Mouse (Mus musculus): Measurements from ENCODE around the gene Ctnna2. TPM values are rescaled to one million over a fixed set of nuclear protein-coding genes. Genes with fewer than 3 reads are reported as not detected.

Ctnna2 gene
- polyA plus RNA-seq, 1 experiment from 2014 or later = 0.83 TPM

- Histone ChIP-seq H3K27me3 (ENCODE audit: control insufficient read depth, insufficient read depth, low read depth, low read length) (no peaks in the 10 kb centered on the region), H3K36me3 (ENCODE audit: control insufficient read depth, insufficient read depth, low read length) (no peaks in the 10 kb centered on the region), H3K27ac (ENCODE audit: low read length) (no peak overlapping the region), H3K4me1 (replicated peaks; ENCODE audit: control insufficient read depth, insufficient read depth, low read length) (no peaks in the 10 kb centered on the region), H3K4me3 (ENCODE audit: low read length) (no peak overlapping the region), H3K4me2 (ENCODE audit: low read depth, low read length) (no peak overlapping the region), H3K9me3 (ENCODE audit: control insufficient read depth, low read length) (no peaks in the 10 kb centered on the region), H3K9ac (ENCODE audit: low read length) (no peak overlapping the region)
- peak; percentile 68 for ATAC-seq (ENCODE audit: low read depth)
- WGBS = 27% methylated on average over 3 of the region's 3 CpGs
Observed at GRCm38 (mm10) chr6:77050690-77051089, 928.8 kb downstream of the Ctnna2 start.

DNA sequence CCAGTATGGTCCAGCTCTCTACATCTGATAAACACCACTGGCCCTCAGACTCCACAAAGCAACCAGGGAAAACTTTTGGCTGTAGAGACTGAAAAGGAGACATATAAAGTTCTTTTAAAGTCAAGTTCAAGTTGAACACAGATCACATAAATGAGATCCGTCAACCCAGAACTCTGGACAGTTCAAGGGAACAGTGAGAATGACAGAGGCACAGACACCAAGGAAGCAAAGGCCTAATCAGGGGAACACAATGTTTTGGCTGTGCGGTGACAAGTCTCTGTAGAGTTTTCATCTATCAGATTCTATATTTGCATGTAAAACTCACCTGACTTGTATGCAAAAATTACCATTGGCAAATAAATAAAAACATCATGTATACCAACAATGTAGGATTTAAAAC lies 929.3 kb downstream of the Ctnna2 start:
- no peaks in the 10 kb centered on the region for H3K27me3 ChIP-seq (ENCODE audit: control insufficient read depth, insufficient read depth, low read depth, low read length)
- H3K4me3 ChIP-seq (ENCODE audit: low read length) = no peak overlapping the region
- no peak overlapping the region for H3K4me2 ChIP-seq (ENCODE audit: low read depth, low read length)
- no peaks in the 10 kb centered on the region for H3K9me3 ChIP-seq (ENCODE audit: control insufficient read depth, low read length)
- no peak overlapping the region for H3K9ac ChIP-seq (ENCODE audit: low read length)
- H3K27ac ChIP-seq (ENCODE audit: low read length) = no peak overlapping the region
- H3K4me1 ChIP-seq (replicated peaks; ENCODE audit: control insufficient read depth, insufficient read depth, low read length) = no peaks in the 10 kb centered on the region
- ATAC-seq (ENCODE audit: low read depth) = no peak
- H3K36me3 ChIP-seq (ENCODE audit: control insufficient read depth, insufficient read depth, low read length) = no peaks in the 10 kb centered on the region
- WGBS = 75% methylated on average over 2 of the region's 2 CpGs

GRCm38 (mm10) chr6:77047568-77047967 lies 931.9 kb downstream of the Ctnna2 start:
- no peaks in the 10 kb centered on the region for H3K36me3 ChIP-seq (ENCODE audit: control insufficient read depth, insufficient read depth, low read length)
- no peak overlapping the region for H3K27ac ChIP-seq (ENCODE audit: low read length)
- no peak overlapping the region for H3K9ac ChIP-seq (ENCODE audit: low read length)
- H3K9me3 ChIP-seq (ENCODE audit: control insufficient read depth, low read length) = no peaks in the 10 kb centered on the region
- no peaks in the 10 kb centered on the region for H3K4me1 ChIP-seq (replicated peaks; ENCODE audit: control insufficient read depth, insufficient read depth, low read length)
- H3K27me3 ChIP-seq (ENCODE audit: control insufficient read depth, insufficient read depth, low read depth, low read length) = no peaks in the 10 kb centered on the region
- WGBS = 73% methylated on average over 1 of the region's 1 CpGs
- no peak overlapping the region for H3K4me2 ChIP-seq (ENCODE audit: low read depth, low read length)
- ATAC-seq (ENCODE audit: low read depth) = no peak
- H3K4me3 ChIP-seq (ENCODE audit: low read length) = no peak overlapping the region

DNA sequence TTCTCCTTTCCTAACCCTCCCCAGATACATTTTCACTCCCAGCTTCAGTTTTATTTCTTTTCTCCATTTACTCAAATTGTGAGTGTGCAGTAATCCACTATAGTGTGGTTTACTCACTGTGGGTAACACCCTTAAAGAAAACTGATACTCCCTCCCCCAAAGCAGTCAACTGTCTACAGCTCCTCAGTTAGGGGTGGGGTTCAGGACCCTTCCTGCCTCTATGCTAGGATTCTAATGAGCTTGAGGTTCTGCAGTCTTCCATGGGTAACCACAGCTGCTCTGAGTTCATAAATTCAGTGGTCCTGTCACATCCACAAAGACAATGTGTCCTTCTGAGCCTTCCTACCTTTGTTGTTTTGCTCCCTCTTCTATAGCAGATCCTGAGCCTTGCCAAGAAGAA lies 954.4 kb downstream of the Ctnna2 start:
- no peak overlapping the region for H3K4me3 ChIP-seq (ENCODE audit: low read length)
- no peak overlapping the region for H3K4me2 ChIP-seq (ENCODE audit: low read depth, low read length)
- H3K27ac ChIP-seq (ENCODE audit: low read length) = no peak overlapping the region
- H3K36me3 ChIP-seq (ENCODE audit: control insufficient read depth, insufficient read depth, low read length) = no peaks in the 10 kb centered on the region
- no peaks in the 10 kb centered on the region for H3K4me1 ChIP-seq (replicated peaks; ENCODE audit: control insufficient read depth, insufficient read depth, low read length)
- no peak overlapping the region for H3K9ac ChIP-seq (ENCODE audit: low read length)
- no peak for ATAC-seq (ENCODE audit: low read depth)
- H3K27me3 ChIP-seq (ENCODE audit: control insufficient read depth, insufficient read depth, low read depth, low read length) = no peaks in the 10 kb centered on the region
- H3K9me3 ChIP-seq (ENCODE audit: control insufficient read depth, low read length) = no peaks in the 10 kb centered on the region

- WGBS = 66% methylated on average over 2 of the region's 2 CpGs
- H3K4me1 ChIP-seq (replicated peaks; ENCODE audit: control insufficient read depth, insufficient read depth, low read length) = no peaks in the 10 kb centered on the region
- H3K9me3 ChIP-seq (ENCODE audit: control insufficient read depth, low read length) = no peaks in the 10 kb centered on the region
- no peak overlapping the region for H3K4me2 ChIP-seq (ENCODE audit: low read depth, low read length)
- no peaks in the 10 kb centered on the region for H3K36me3 ChIP-seq (ENCODE audit: control insufficient read depth, insufficient read depth, low read length)
- H3K9ac ChIP-seq (ENCODE audit: low read length) = no peak overlapping the region
- no peaks in the 10 kb centered on the region for H3K27me3 ChIP-seq (ENCODE audit: control insufficient read depth, insufficient read depth, low read depth, low read length)
- no peak overlapping the region for H3K27ac ChIP-seq (ENCODE audit: low read length)
- ATAC-seq (ENCODE audit: low read depth) = no peak
- no peak overlapping the region for H3K4me3 ChIP-seq (ENCODE audit: low read length)
Observed at GRCm38 (mm10) chr6:77013194-77013593, 966.3 kb downstream of the Ctnna2 start.

GRCm38 (mm10) chr6:77011001-77011400 lies 968.5 kb downstream of the Ctnna2 start:
- ATAC-seq (ENCODE audit: low read depth) = no peak
- H3K27ac ChIP-seq (ENCODE audit: low read length) = no peak overlapping the region
- H3K4me2 ChIP-seq (ENCODE audit: low read depth, low read length) = no peak overlapping the region
- H3K36me3 ChIP-seq (ENCODE audit: control insufficient read depth, insufficient read depth, low read length) = no peaks in the 10 kb centered on the region
- H3K9me3 ChIP-seq (ENCODE audit: control insufficient read depth, low read length) = no peaks in the 10 kb centered on the region
- no peak overlapping the region for H3K9ac ChIP-seq (ENCODE audit: low read length)
- H3K4me1 ChIP-seq (replicated peaks; ENCODE audit: control insufficient read depth, insufficient read depth, low read length) = no peaks in the 10 kb centered on the region
- no peaks in the 10 kb centered on the region for H3K27me3 ChIP-seq (ENCODE audit: control insufficient read depth, insufficient read depth, low read depth, low read length)
- WGBS = 86% methylated on average over 1 of the region's 1 CpGs
- H3K4me3 ChIP-seq (ENCODE audit: low read length) = no peak overlapping the region

GRCm38 (mm10) chr6:76992128-76992527 lies 987.4 kb downstream of the Ctnna2 start:
- ATAC-seq (ENCODE audit: low read depth) = no peak
- no peak overlapping the region for H3K27ac ChIP-seq (ENCODE audit: low read length)
- 68% methylated on average over 3 of the region's 3 CpGs for WGBS

GRCm38 (mm10) chr6:76984773-76985172 lies 994.7 kb downstream of the Ctnna2 start:
- H3K9me3 ChIP-seq (ENCODE audit: control insufficient read depth, low read length) = no peaks in the 10 kb centered on the region
- no peak overlapping the region for H3K9ac ChIP-seq (ENCODE audit: low read length)
- no peaks in the 10 kb centered on the region for H3K36me3 ChIP-seq (ENCODE audit: control insufficient read depth, insufficient read depth, low read length)
- 50% methylated on average over 4 of the region's 4 CpGs for WGBS
- H3K4me2 ChIP-seq (ENCODE audit: low read depth, low read length) = no peak overlapping the region
- H3K4me3 ChIP-seq (ENCODE audit: low read length) = no peak overlapping the region
- no peaks in the 10 kb centered on the region for H3K27me3 ChIP-seq (ENCODE audit: control insufficient read depth, insufficient read depth, low read depth, low read length)
- no peaks in the 10 kb centered on the region for H3K4me1 ChIP-seq (replicated peaks; ENCODE audit: control insufficient read depth, insufficient read depth, low read length)
- no peak for ATAC-seq (ENCODE audit: low read depth)
- no peak overlapping the region for H3K27ac ChIP-seq (ENCODE audit: low read length)

More at GRCm38 (mm10) chr6:76992128-76992527, 987.4 kb downstream of the Ctnna2 start:
- no peak overlapping the region for H3K4me3 ChIP-seq (ENCODE audit: low read length)
- no peak overlapping the region for H3K9ac ChIP-seq (ENCODE audit: low read length)
- no peak overlapping the region for H3K4me2 ChIP-seq (ENCODE audit: low read depth, low read length)
- no peaks in the 10 kb centered on the region for H3K27me3 ChIP-seq (ENCODE audit: control insufficient read depth, insufficient read depth, low read depth, low read length)
- H3K36me3 ChIP-seq (ENCODE audit: control insufficient read depth, insufficient read depth, low read length) = no peaks in the 10 kb centered on the region
- H3K4me1 ChIP-seq (replicated peaks; ENCODE audit: control insufficient read depth, insufficient read depth, low read length) = no peaks in the 10 kb centered on the region
- H3K9me3 ChIP-seq (ENCODE audit: control insufficient read depth, low read length) = no peaks in the 10 kb centered on the region

DNA sequence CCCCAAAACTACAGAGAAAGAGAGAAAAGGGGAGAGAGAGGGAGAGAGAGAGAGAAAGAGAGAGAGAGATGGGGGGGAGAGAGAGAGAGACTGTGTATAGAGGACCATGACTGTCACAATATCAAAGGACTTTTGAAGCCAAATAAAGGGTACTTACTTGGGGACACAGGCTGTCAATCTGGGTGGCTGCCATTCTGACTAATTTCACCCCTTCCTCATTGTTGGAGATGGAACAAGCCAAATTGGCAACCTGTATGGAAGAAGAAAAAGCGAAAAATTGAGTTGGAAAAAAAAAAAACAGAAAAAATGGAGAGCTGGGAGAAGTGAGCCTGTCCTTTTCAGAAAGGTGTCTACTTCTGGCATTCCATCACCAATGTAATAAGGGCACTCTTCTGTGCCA lies 997.8 kb downstream of the Ctnna2 start:
- H3K9ac ChIP-seq (ENCODE audit: low read length) = no peak overlapping the region
- H3K4me3 ChIP-seq (ENCODE audit: low read length) = no peak overlapping the region
- H3K9me3 ChIP-seq (ENCODE audit: control insufficient read depth, low read length) = no peaks in the 10 kb centered on the region
- no peaks in the 10 kb centered on the region for H3K27me3 ChIP-seq (ENCODE audit: control insufficient read depth, insufficient read depth, low read depth, low read length)
- no peak for ATAC-seq (ENCODE audit: low read depth)
- H3K4me1 ChIP-seq (replicated peaks; ENCODE audit: control insufficient read depth, insufficient read depth, low read length) = no peaks in the 10 kb centered on the region
- no peaks in the 10 kb centered on the region for H3K36me3 ChIP-seq (ENCODE audit: control insufficient read depth, insufficient read depth, low read length)
- H3K27ac ChIP-seq (ENCODE audit: low read length) = no peak overlapping the region
- no peak overlapping the region for H3K4me2 ChIP-seq (ENCODE audit: low read depth, low read length)
- 77% methylated on average over 1 of the region's 1 CpGs for WGBS

DNA sequence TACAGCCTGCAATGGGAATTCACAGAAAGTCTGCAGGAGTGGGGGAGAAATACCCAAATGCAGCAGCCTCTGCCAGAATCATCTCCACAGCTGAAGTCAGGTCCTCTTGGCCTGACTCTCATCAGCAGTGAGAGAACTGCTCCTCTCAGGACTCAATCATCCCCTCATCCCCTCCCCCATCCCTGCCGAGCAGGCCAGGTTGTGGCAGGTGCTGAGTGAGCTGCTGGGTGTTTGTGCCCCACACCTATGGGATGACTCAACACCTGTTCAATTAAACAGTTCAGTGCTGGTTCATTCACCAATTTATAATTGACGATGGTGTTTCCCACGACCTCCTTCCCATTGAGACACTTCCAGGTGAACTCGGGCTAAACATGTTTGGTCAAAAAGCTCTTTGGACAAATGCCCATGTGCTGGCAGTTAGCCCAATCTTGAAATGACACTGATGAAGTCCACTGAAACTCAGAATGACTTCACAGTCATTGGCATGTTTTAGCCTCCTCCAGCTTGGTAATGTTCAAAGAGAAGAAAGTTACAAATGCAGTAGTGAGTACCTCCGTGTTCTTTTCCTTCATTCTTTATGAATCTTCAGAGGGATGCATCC lies 1000.1 kb downstream of the Ctnna2 start:
- H3K4me1 ChIP-seq (replicated peaks; ENCODE audit: control insufficient read depth, insufficient read depth, low read length) = no peaks in the 10 kb centered on the region
- no peak overlapping the region for H3K4me2 ChIP-seq (ENCODE audit: low read depth, low read length)
- no peak overlapping the region for H3K9ac ChIP-seq (ENCODE audit: low read length)
- no peaks in the 10 kb centered on the region for H3K36me3 ChIP-seq (ENCODE audit: control insufficient read depth, insufficient read depth, low read length)
- no peaks in the 10 kb centered on the region for H3K9me3 ChIP-seq (ENCODE audit: control insufficient read depth, low read length)
- H3K27ac ChIP-seq (ENCODE audit: low read length) = no peak overlapping the region
- 52% methylated on average over 5 of the region's 5 CpGs for WGBS
- no peaks in the 10 kb centered on the region for H3K27me3 ChIP-seq (ENCODE audit: control insufficient read depth, insufficient read depth, low read depth, low read length)
- no peak for ATAC-seq (ENCODE audit: low read depth)
- no peak overlapping the region for H3K4me3 ChIP-seq (ENCODE audit: low read length)
